Mouse (Mus musculus): ENCODE measurements around the gene Vmn1r205. TPM values are rescaled to one million over a fixed set of nuclear protein-coding genes. Genes with fewer than 3 reads are reported as not detected.
"Not testable (repeated sequence)": the region's sequence is repeated elsewhere in the genome, so short reads cannot be mapped to it uniquely, and the experiment has no call there.

The Vmn1r205 gene
- not detected in 2 replicates for polyA plus RNA-seq (2015; fragmentation: Nextera tagmentation; extraction: Ambion mirVana)

- Histone ChIP-seq H3K9me3 (replicated peaks) (no peaks in the 10 kb centered on the region), H3K9ac (no peak within 1 kb of the TSS), H3K4me3 (no peak within 1 kb of the TSS), H3K36me3 (ENCODE audit: poor library complexity, severe bottlenecking) (no peaks in the 10 kb centered on the region), H3K4me2 (no peak within 1 kb of the TSS), H3K4me1 (no peaks in the 10 kb centered on the region), H3K27me3 (no peaks in the 10 kb centered on the region), H3K27ac (no peak within 1 kb of the TSS)
- ATAC-seq, result no peak
- 88% methylated on average over 3 of the region's 3 CpGs for WGBS
These were observed at the start of gene Vmn1r205 for GRCm38 (mm10) chr13:22592900-22593299. TSS of gene Vmn1r205 (minus strand) at chr13:22593000.

GRCm38 (mm10) chr13:22624151-22624550 lies 31.4 kb upstream of the Vmn1r205 start, which contains the start of gene Vmn1r206:
TSS of gene Vmn1r206 (minus strand) at chr13:22624251.
- H3K9me3 ChIP-seq (replicated peaks); ATAC-seq: not testable (repeated sequence)

GRCm38 (mm10) chr13:22583336-22583735 lies 9.5 kb downstream of the Vmn1r205 start:
- not testable (repeated sequence) for ATAC-seq; H3K36me3 ChIP-seq (ENCODE audit: poor library complexity, severe bottlenecking); H3K4me1 ChIP-seq; H3K9ac ChIP-seq; H3K9me3 ChIP-seq (replicated peaks); H3K4me2 ChIP-seq; H3K27ac ChIP-seq; H3K4me3 ChIP-seq; H3K27me3 ChIP-seq
- 82% methylated on average over 14 of the region's 14 CpGs for WGBS

More at GRCm38 (mm10) chr13:22624151-22624550, 31.4 kb upstream of the Vmn1r205 start, which contains the start of gene Vmn1r206:
- H3K36me3 ChIP-seq (ENCODE audit: poor library complexity, severe bottlenecking); H3K4me1 ChIP-seq; H3K27me3 ChIP-seq; H3K4me3 ChIP-seq; H3K9ac ChIP-seq; H3K27ac ChIP-seq; H3K4me2 ChIP-seq: not testable (repeated sequence)

GRCm38 (mm10) chr13:22574911-22575310 lies 17.9 kb downstream of the Vmn1r205 start:
- not testable (repeated sequence) for H3K27ac ChIP-seq; H3K4me2 ChIP-seq; H3K9ac ChIP-seq; H3K36me3 ChIP-seq (ENCODE audit: poor library complexity, severe bottlenecking); H3K9me3 ChIP-seq (replicated peaks); H3K4me1 ChIP-seq; ATAC-seq; H3K4me3 ChIP-seq; H3K27me3 ChIP-seq
- 71% methylated on average over 3 of the region's 3 CpGs for WGBS

- not testable (repeated sequence) for ATAC-seq; H3K36me3 ChIP-seq (ENCODE audit: poor library complexity, severe bottlenecking); H3K9ac ChIP-seq; H3K27ac ChIP-seq; H3K4me1 ChIP-seq; H3K9me3 ChIP-seq (replicated peaks); H3K4me2 ChIP-seq; H3K27me3 ChIP-seq; H3K4me3 ChIP-seq
- WGBS, result 69% methylated on average over 1 of the region's 1 CpGs
These were observed 39.9 kb downstream of the Vmn1r205 start, which contains the start of gene Vmn1r204 for GRCm38 (mm10) chr13:22552898-22553297. TSS of gene Vmn1r204 (plus strand) at chr13:22553198.

Other genes with a start within 250 kb of the Vmn1r205 start
- not detected in 2 replicates for gene Vmn1r198, start 242.6 kb downstream of the Vmn1r205 start, polyA plus RNA-seq (2015; fragmentation: Nextera tagmentation; extraction: Ambion mirVana)
- not detected in 2 replicates for gene Vmn1r199, start 213.2 kb downstream of the Vmn1r205 start, polyA plus RNA-seq (2015; fragmentation: Nextera tagmentation; extraction: Ambion mirVana)
- gene Vmn1r200, start 202.6 kb downstream of the Vmn1r205 start, polyA plus RNA-seq (2015; fragmentation: Nextera tagmentation; extraction: Ambion mirVana), result not detected in 2 replicates
- not detected in 2 replicates for gene Vmn1r201, start 121.1 kb downstream of the Vmn1r205 start, polyA plus RNA-seq (2015; fragmentation: Nextera tagmentation; extraction: Ambion mirVana)
- gene Vmn1r202, start 87.6 kb downstream of the Vmn1r205 start, polyA plus RNA-seq (2015; fragmentation: Nextera tagmentation; extraction: Ambion mirVana), result not detected in 2 replicates
- not detected in 2 replicates for gene Vmn1r203, start 74.9 kb downstream of the Vmn1r205 start, polyA plus RNA-seq (2015; fragmentation: Nextera tagmentation; extraction: Ambion mirVana)
- gene Vmn1r204, start 39.8 kb downstream of the Vmn1r205 start, polyA plus RNA-seq (2015; fragmentation: Nextera tagmentation; extraction: Ambion mirVana), result not detected in 2 replicates
- not detected in 2 replicates for gene Vmn1r206, start 31.3 kb upstream of the Vmn1r205 start, polyA plus RNA-seq (2015; fragmentation: Nextera tagmentation; extraction: Ambion mirVana)
- not detected in 2 replicates for gene Vmn1r207-ps, start 136.6 kb upstream of the Vmn1r205 start, polyA plus RNA-seq (2015; fragmentation: Nextera tagmentation; extraction: Ambion mirVana)
- gene Vmn1r208, start 184.4 kb upstream of the Vmn1r205 start, polyA plus RNA-seq (2015; fragmentation: Nextera tagmentation; extraction: Ambion mirVana), result not detected in 2 replicates
- gene Vmn1r209, start 216.7 kb upstream of the Vmn1r205 start, polyA plus RNA-seq (2015; fragmentation: Nextera tagmentation; extraction: Ambion mirVana), result not detected in 2 replicates
- not detected in 2 replicates for gene Vmn1r210, start 238.3 kb upstream of the Vmn1r205 start, polyA plus RNA-seq (2015; fragmentation: Nextera tagmentation; extraction: Ambion mirVana)